Mouse (Mus musculus) naive thymus-derived CD4-positive, alpha-beta T cell, adult 2 months (primary cell): ENCODE results near the gene Acbd6.

Experiments used
- DNase-seq: peaks from one replicate; pipeline ENCODE4 v3.0.0-alpha.2; 2011; ENCODE audit warnings: low read depth

Acbd6 gene

GRCm38 (mm10) chr1:155724301-155724700, 166.4 kb downstream of the Acbd6 start:
- DNase-seq = no peak

- no peak for DNase-seq
Observed at GRCm38 (mm10) chr1:155725876-155726275, 168.0 kb downstream of the Acbd6 start.

GRCm38 (mm10) chr1:155727830-155728229, 169.9 kb downstream of the Acbd6 start:
- DNase-seq = no peak

GRCm38 (mm10) chr1:155729113-155729795, 171.3 kb downstream of the Acbd6 start:
- DNase-seq = no peak

- DNase-seq = no peak
Observed at GRCm38 (mm10) chr1:155731156-155731555, 173.2 kb downstream of the Acbd6 start.

- no peak for DNase-seq
Observed at GRCm38 (mm10) chr1:155736096-155736825, 178.3 kb downstream of the Acbd6 start.

- DNase-seq = no peak
Observed at GRCm38 (mm10) chr1:155737017-155737808, 179.3 kb downstream of the Acbd6 start.

- no peak for DNase-seq
Observed at GRCm38 (mm10) chr1:155737809-155738383, 180.0 kb downstream of the Acbd6 start.
